Mouse (Mus musculus): Measurements from ENCODE around the gene Akp3. TPM values are rescaled to one million over a fixed set of nuclear protein-coding genes. Genes with fewer than 3 reads are reported as not detected.

Akp3 gene
- polyA plus RNA-seq, 1 experiment from 2014 or later, result not detected

DNA sequence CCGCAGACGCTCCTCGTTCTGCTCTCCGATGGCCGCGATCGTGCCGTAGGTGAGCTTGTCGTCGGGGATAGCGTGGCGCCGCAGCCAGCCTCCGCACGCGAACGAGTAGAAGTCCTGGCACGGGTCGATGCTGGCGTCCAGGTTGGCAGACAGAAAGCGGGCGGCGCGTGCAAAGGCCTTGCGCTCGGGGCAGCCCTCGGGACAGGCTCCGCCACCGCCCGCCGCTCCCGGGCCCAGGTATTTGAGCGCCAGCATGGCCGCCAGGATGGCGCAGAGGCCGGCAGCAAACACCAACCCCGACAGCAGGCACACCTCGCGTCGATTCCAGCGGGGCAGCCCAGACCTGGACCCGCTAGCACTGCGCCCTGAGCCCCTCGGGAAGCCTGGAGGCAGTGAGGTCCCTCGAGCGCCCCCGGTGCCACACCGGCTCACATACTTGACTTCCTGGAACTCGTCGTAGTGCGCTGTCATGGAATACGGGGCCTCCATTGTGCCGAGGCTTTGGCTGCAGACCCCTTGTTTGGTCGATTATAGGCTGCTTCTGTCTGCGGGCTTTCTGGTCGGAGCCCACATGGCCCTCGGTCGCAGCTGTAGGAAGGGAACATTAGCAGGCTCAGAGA, 29.8 kb downstream of the Akp3 start:
- no peak overlapping the region for H3K9ac ChIP-seq (ENCODE audit: low read length)

DNA sequence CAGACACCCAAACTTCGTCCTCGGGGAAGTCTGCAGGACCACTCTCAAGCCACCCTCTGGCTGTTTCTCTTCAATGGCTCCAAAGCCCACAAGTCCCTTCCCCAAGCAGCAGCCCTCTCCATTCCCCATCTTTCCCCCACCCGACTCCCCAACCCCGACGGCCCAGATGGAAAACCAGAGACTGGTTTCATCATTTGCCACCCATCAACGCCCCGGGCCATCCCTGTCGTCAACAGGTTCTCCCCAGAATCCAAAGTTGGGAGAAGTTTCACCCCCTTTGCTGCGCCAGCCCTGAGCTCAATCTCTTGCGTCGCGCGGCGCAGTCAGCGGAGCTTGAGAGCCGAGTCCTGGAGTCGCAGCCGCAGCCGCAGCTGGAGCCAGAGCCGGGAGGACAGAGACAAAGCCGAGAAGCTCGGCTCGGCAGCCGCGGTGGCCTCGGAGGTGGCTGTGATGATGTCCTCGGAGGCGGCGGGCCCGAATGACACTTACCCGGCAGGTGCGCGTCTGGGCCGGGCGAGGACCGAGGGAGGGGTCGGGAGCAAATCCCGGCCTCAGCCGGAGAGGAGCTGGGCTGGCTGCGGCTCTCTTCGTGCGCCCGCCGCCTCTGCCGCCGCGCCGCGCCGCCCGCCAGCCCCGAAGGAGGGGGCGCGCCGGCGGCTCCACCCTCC, 30.9 kb downstream of the Akp3 start:
- ATAC-seq (ENCODE audit: insufficient number of reproducible peaks, insufficient read depth, low FRiP score, low read depth), result no peak
- no peaks in the 10 kb centered on the region for H3K36me3 ChIP-seq (ENCODE audit: control insufficient read depth, insufficient read depth, low read length)
- peak overlapping the region; percentile 33 to 41 for H3K4me3 ChIP-seq (ENCODE audit: control insufficient read depth in 1 of 2, insufficient read depth in 1 of 2, low read depth in 1 of 2, low read length in 2 of 2)
- H3K9ac ChIP-seq (ENCODE audit: low read length), result no peak overlapping the region
- under 1% methylated on average over 40 of the region's 56 CpGs for WGBS
- peaks cover 91% of the 10 kb centered on the region for H3K27me3 ChIP-seq (ENCODE audit: control insufficient read depth, insufficient read depth, low read length)
- H3K9me3 ChIP-seq (ENCODE audit: control insufficient read depth, low read length), result no peaks in the 10 kb centered on the region
- H3K4me2 ChIP-seq (ENCODE audit: low read length), result peak overlapping the region; percentile 66
- H3K27ac ChIP-seq (replicated peaks in 1 of 2; ENCODE audit: control insufficient read depth in 1 of 2, insufficient read depth in 1 of 2, low read depth in 2 of 2, low read length in 2 of 2), result no peak overlapping the region
- H3K4me1 ChIP-seq (ENCODE audit: control insufficient read depth in 2 of 2, insufficient read depth in 2 of 2, low read length in 2 of 2), result 0 out of 4 replicates have a peak, but pooled peaks cover 0 to 5% of the 10 kb centered on the region in 2 experiments

More for the DNA sequence above, 29.8 kb downstream of the Akp3 start:
- no peak for ATAC-seq (ENCODE audit: insufficient number of reproducible peaks, insufficient read depth, low FRiP score, low read depth)
- 2% methylated on average over 58 of the region's 58 CpGs for WGBS
- Histone ChIP-seq H3K27me3 (ENCODE audit: control insufficient read depth, insufficient read depth, low read length) (peaks cover 93% of the 10 kb centered on the region), H3K36me3 (ENCODE audit: control insufficient read depth, insufficient read depth, low read length) (no peaks in the 10 kb centered on the region), H3K4me1 (ENCODE audit: control insufficient read depth in 2 of 2, insufficient read depth in 2 of 2, low read length in 2 of 2) (0 out of 4 replicates have a peak, but pooled peaks cover 0 to 5% of the 10 kb centered on the region in 2 experiments), H3K27ac (replicated peaks in 1 of 2; ENCODE audit: control insufficient read depth in 1 of 2, insufficient read depth in 1 of 2, low read depth in 2 of 2, low read length in 2 of 2) (no peak overlapping the region), H3K4me3 (ENCODE audit: control insufficient read depth in 1 of 2, insufficient read depth in 1 of 2, low read depth in 1 of 2, low read length in 2 of 2) (peak overlapping the region; percentile 27 to 32), H3K9me3 (ENCODE audit: control insufficient read depth, low read length) (no peaks in the 10 kb centered on the region), H3K4me2 (ENCODE audit: low read length) (peak overlapping the region; percentile 56)

GRCm38 (mm10) chr1:87156199-87156587, 31.4 kb downstream of the Akp3 start, which contains the start of gene Ecel1:
Gene Ecel1 (minus strand): TSS chr1:87156521.
- no peak for ATAC-seq (ENCODE audit: insufficient number of reproducible peaks, insufficient read depth, low FRiP score, low read depth)
- Histone ChIP-seq H3K36me3 (ENCODE audit: control insufficient read depth, insufficient read depth, low read length) (no peaks in the 10 kb centered on the region), H3K4me2 (ENCODE audit: low read length) (peak within 1 kb of the TSS; percentile 66), H3K9me3 (ENCODE audit: control insufficient read depth, low read length) (no peaks in the 10 kb centered on the region), H3K27ac (replicated peaks in 1 of 2; ENCODE audit: control insufficient read depth in 1 of 2, insufficient read depth in 1 of 2, low read depth in 2 of 2, low read length in 2 of 2) (no peak within 1 kb of the TSS), H3K27me3 (ENCODE audit: control insufficient read depth, insufficient read depth, low read length) (peaks cover 91% of the 10 kb centered on the region), H3K4me1 (ENCODE audit: control insufficient read depth in 2 of 2, insufficient read depth in 2 of 2, low read length in 2 of 2) (0 out of 4 replicates have a peak, but pooled peaks cover 0 to 5% of the 10 kb centered on the region in 2 experiments), H3K4me3 (ENCODE audit: control insufficient read depth in 1 of 2, insufficient read depth in 1 of 2, low read depth in 1 of 2, low read length in 2 of 2) (peak within 1 kb of the TSS; percentile 33 to 41), H3K9ac (ENCODE audit: low read length) (no peak within 1 kb of the TSS)
- WGBS, result 2% methylated on average over 11 of the region's 12 CpGs

DNA sequence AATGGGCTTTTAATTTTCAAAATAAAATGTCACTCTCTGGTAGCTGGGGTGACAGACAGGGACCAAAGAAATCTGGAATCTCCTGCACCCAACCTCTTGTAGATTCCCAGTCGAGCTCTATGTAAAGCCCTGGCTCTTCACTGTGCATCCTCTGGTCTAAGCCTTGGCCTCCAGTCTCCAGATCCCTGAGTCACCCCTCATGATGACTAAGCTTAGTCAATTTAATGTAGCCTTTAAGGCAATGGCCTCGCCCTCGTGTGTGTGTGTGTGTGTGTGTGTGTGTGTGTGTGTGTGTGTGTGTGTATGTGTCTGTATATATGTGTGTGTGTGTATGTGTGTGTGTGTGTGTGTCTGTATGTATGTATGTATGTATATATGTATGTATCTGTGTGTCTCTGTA, 34.6 kb downstream of the Akp3 start:
- H3K9ac ChIP-seq (ENCODE audit: low read length), result no peak overlapping the region
- H3K4me2 ChIP-seq (ENCODE audit: low read length), result no peak overlapping the region
- no peak overlapping the region for H3K27ac ChIP-seq (replicated peaks in 1 of 2; ENCODE audit: control insufficient read depth in 1 of 2, insufficient read depth in 1 of 2, low read depth in 2 of 2, low read length in 2 of 2)
- 65% methylated on average over 3 of the region's 3 CpGs for WGBS
- H3K36me3 ChIP-seq (ENCODE audit: control insufficient read depth, insufficient read depth, low read length), result no peaks in the 10 kb centered on the region
- peaks cover 80% of the 10 kb centered on the region for H3K27me3 ChIP-seq (ENCODE audit: control insufficient read depth, insufficient read depth, low read length)
- no peaks in the 10 kb centered on the region for H3K9me3 ChIP-seq (ENCODE audit: control insufficient read depth, low read length)
- 0 out of 4 replicates have a peak, but pooled peaks cover 0 to 4% of the 10 kb centered on the region in 2 experiments for H3K4me1 ChIP-seq (ENCODE audit: control insufficient read depth in 2 of 2, insufficient read depth in 2 of 2, low read length in 2 of 2)
- ATAC-seq (ENCODE audit: insufficient number of reproducible peaks, insufficient read depth, low FRiP score, low read depth), result no peak
- no peak overlapping the region for H3K4me3 ChIP-seq (ENCODE audit: control insufficient read depth in 1 of 2, insufficient read depth in 1 of 2, low read depth in 1 of 2, low read length in 2 of 2)

GRCm38 (mm10) chr1:87164164-87164795, 39.5 kb downstream of the Akp3 start:
- Histone ChIP-seq H3K4me1 (ENCODE audit: control insufficient read depth in 2 of 2, insufficient read depth in 2 of 2, low read length in 2 of 2) (no peaks in the 10 kb centered on the region), H3K9ac (ENCODE audit: low read length) (no peak overlapping the region), H3K27me3 (ENCODE audit: control insufficient read depth, insufficient read depth, low read length) (peaks cover 81% of the 10 kb centered on the region), H3K4me2 (ENCODE audit: low read length) (no peak overlapping the region), H3K27ac (replicated peaks in 1 of 2; ENCODE audit: control insufficient read depth in 1 of 2, insufficient read depth in 1 of 2, low read depth in 2 of 2, low read length in 2 of 2) (no peak overlapping the region), H3K36me3 (ENCODE audit: control insufficient read depth, insufficient read depth, low read length) (no peaks in the 10 kb centered on the region), H3K9me3 (ENCODE audit: control insufficient read depth, low read length) (no peaks in the 10 kb centered on the region), H3K4me3 (ENCODE audit: control insufficient read depth in 1 of 2, insufficient read depth in 1 of 2, low read depth in 1 of 2, low read length in 2 of 2) (no peak overlapping the region)
- 25% methylated on average over 11 of the region's 11 CpGs for WGBS
- ATAC-seq (ENCODE audit: insufficient number of reproducible peaks, insufficient read depth, low FRiP score, low read depth), result no peak

GRCm38 (mm10) chr1:87164796-87165184, 40.0 kb downstream of the Akp3 start:
- Histone ChIP-seq H3K9ac (ENCODE audit: low read length) (no peak overlapping the region), H3K4me3 (ENCODE audit: control insufficient read depth in 1 of 2, insufficient read depth in 1 of 2, low read depth in 1 of 2, low read length in 2 of 2) (no peak overlapping the region), H3K4me1 (ENCODE audit: control insufficient read depth in 2 of 2, insufficient read depth in 2 of 2, low read length in 2 of 2) (no peaks in the 10 kb centered on the region; a peak in 1 of 4 replicates), H3K9me3 (ENCODE audit: control insufficient read depth, low read length) (no peaks in the 10 kb centered on the region), H3K36me3 (ENCODE audit: control insufficient read depth, insufficient read depth, low read length) (no peaks in the 10 kb centered on the region), H3K27me3 (ENCODE audit: control insufficient read depth, insufficient read depth, low read length) (peaks cover 86% of the 10 kb centered on the region), H3K4me2 (ENCODE audit: low read length) (no peak overlapping the region), H3K27ac (replicated peaks in 1 of 2; ENCODE audit: control insufficient read depth in 1 of 2, insufficient read depth in 1 of 2, low read depth in 2 of 2, low read length in 2 of 2) (no peak overlapping the region)
- no peak for ATAC-seq (ENCODE audit: insufficient number of reproducible peaks, insufficient read depth, low FRiP score, low read depth)
- WGBS, result 49% methylated on average over 9 of the region's 9 CpGs

- WGBS, result 10% methylated on average over 19 of the region's 19 CpGs
- no peaks in the 10 kb centered on the region for H3K36me3 ChIP-seq (ENCODE audit: control insufficient read depth, insufficient read depth, low read length)
- no peak overlapping the region for H3K9ac ChIP-seq (ENCODE audit: low read length)
- no peaks in the 10 kb centered on the region for H3K9me3 ChIP-seq (ENCODE audit: control insufficient read depth, low read length)
- H3K4me2 ChIP-seq (ENCODE audit: low read length), result peak overlapping the region; percentile 8; the same call in 1 of the 2 replicates
- peaks cover 87% of the 10 kb centered on the region for H3K27me3 ChIP-seq (ENCODE audit: control insufficient read depth, insufficient read depth, low read length)
- no peak overlapping the region for H3K27ac ChIP-seq (replicated peaks in 1 of 2; ENCODE audit: control insufficient read depth in 1 of 2, insufficient read depth in 1 of 2, low read depth in 2 of 2, low read length in 2 of 2)
- H3K4me3 ChIP-seq (ENCODE audit: control insufficient read depth in 1 of 2, insufficient read depth in 1 of 2, low read depth in 1 of 2, low read length in 2 of 2), result no peak overlapping the region
- H3K4me1 ChIP-seq (ENCODE audit: control insufficient read depth in 2 of 2, insufficient read depth in 2 of 2, low read length in 2 of 2), result peaks cover 4 to 5% of the 10 kb centered on the region in 2 experiments; a peak in 2 of 4 replicates
- no peak for ATAC-seq (ENCODE audit: insufficient number of reproducible peaks, insufficient read depth, low FRiP score, low read depth)
Measured at GRCm38 (mm10) chr1:87170458-87170857, 45.7 kb downstream of the Akp3 start.
